Mouse (Mus musculus) heart, postnatal 0 days (tissue): ENCODE data around the gene Ceacam16.

Source experiments
- CTCF ChIP-seq: IDR thresholded peaks from 2 replicates; pipeline ENCODE4 v1.5.1; 2016; ENCODE audit warnings: antibody characterized with exemption, control low read depth, low read depth
- EP300 ChIP-seq: IDR thresholded peaks from 2 replicates; pipeline ENCODE4 v1.6.1; 2016; ENCODE audit warnings: antibody characterized with exemption, low read depth

GRCm38 (mm10) chr7:19823256-19824181, 37.6 kb downstream of the Ceacam16 start:
- TF ChIP-seq CTCF (no peak), EP300 (no peak)
